Mouse (Mus musculus): ENCODE results near the gene Aox4. TPM values are rescaled to one million over a fixed set of nuclear protein-coding genes. Genes with fewer than 3 reads are reported as not detected.

The Aox4 gene
- total RNA-seq, 2 experiments from 2014 or later: 1.6 to 2.2 TPM

GRCm38 (mm10) chr1:58296821-58297220, 86.6 kb downstream of the Aox4 start:
- DNase-seq (ENCODE audit: extremely low spot score in 1 of 2, low spot score in 1 of 2): no peak

DNA sequence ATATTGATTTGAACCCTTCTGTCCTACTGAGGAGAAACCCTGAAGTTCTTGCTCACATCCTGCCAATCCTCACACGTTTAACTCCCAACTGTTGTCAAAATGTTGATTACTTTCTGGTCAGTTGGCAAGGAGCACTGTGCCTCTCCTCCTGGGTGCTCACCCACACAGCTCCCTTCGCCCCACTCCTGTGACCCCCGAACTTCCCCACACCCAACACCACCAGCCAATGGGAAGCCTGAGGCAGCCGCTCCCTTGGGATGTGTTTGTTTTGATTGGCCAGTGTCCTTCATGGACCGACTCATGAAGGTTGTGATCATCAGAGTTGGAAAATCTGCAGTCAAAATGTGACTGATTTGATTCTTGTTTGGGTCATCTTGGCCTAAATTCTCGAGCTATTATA, 88.2 kb downstream of the Aox4 start:
- DNase-seq (ENCODE audit: extremely low spot score in 1 of 2, low spot score in 1 of 2): no peak

- no peak for DNase-seq (ENCODE audit: extremely low spot score in 1 of 2, low spot score in 1 of 2)
Measured at GRCm38 (mm10) chr1:58301073-58301472, 90.9 kb downstream of the Aox4 start.

GRCm38 (mm10) chr1:58302015-58302414, 91.8 kb downstream of the Aox4 start:
- no peak for DNase-seq (ENCODE audit: extremely low spot score in 1 of 2, low spot score in 1 of 2)

GRCm38 (mm10) chr1:58303009-58303408, 92.8 kb downstream of the Aox4 start:
- DNase-seq (ENCODE audit: extremely low spot score in 1 of 2, low spot score in 1 of 2): no peak

DNA sequence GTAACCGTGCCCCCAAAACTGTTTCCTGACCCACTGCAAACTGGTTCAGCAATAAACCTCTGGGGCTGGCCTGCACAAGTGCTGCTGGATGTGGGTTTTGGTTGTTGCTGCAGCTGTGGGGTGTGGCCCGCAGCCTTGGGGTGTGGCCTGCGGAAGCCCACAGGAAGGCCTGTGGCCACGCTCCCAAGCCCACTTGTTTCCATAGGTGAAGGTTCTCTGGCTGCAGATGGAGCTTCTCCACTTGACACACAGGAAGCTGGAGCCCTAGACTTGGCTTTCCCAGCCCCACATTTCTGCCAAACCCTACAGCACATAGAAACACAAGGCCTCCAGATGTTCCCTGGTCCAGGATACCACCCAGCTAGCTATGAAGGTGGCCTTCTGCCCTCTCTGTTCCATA, 93.5 kb downstream of the Aox4 start:
- DNase-seq (ENCODE audit: extremely low spot score in 1 of 2, low spot score in 1 of 2): no peak

- no peak for DNase-seq (ENCODE audit: extremely low spot score in 1 of 2, low spot score in 1 of 2)
Measured at GRCm38 (mm10) chr1:58304296-58304695, 94.1 kb downstream of the Aox4 start.

DNA sequence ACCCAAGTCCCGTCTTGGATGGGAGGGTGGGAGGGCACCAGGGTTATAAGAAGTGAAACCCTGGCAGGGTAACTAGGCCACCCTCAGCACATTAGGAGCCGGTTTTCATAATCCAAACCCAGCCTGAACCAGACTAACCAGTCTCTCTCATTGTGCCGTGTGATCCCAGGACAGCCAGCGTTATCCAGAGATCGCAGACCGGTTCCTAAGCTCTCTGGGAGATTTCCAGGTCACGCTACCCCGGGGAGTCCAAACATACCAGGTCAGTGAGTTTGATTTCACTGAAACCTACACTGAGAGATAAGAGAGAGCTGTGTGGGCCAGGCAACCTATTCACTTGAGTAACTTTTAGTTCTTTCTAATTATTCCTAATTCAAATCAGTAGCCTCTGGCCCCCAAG, 97.0 kb downstream of the Aox4 start:
- DNase-seq (ENCODE audit: extremely low spot score in 1 of 2, low spot score in 1 of 2): no peak

DNA sequence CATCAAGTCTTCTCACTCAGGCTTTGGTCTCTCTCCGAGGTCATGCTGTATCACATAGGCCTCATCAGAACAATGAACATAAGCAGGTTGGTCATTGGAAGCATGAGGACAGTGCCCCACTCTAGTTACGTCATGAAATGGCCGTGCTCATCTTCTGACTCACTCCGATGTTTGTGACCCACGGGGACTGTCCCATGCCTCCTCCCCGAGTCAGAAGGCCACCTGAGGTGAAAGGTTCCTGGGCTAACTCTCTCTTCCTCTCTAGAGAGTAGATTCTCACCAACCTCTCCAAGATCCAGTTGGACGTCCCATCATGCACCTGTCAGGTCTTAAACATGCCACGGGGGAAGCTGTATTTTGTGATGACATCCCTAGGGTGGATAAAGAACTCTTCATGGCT, 98.4 kb downstream of the Aox4 start:
- DNase-seq (ENCODE audit: extremely low spot score in 1 of 2, low spot score in 1 of 2): no peak

GRCm38 (mm10) chr1:58309853-58310252, 99.7 kb downstream of the Aox4 start:
- DNase-seq (ENCODE audit: extremely low spot score in 1 of 2, low spot score in 1 of 2): no peak

- no peak for DNase-seq (ENCODE audit: extremely low spot score in 1 of 2, low spot score in 1 of 2)
Measured at GRCm38 (mm10) chr1:58311221-58311864, 101.1 kb downstream of the Aox4 start.

DNA sequence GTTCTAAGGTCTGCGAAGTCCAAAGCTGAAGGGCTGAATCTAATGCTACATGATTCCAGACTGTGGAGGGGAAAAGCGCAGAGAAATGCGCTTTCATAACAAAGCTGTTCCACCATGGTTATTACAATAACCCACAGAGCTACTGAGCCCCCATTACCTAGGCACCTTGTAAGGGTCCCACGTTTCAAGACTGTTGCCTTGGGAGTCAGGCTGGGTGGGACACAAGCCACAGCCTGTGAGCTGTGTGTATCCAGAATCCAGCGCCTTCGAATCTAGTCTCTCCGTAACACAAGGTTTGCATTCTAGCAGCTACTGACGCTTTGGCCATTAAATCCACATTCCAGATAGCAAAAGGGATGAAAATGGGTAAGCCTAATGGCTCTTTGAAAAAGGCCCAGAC, 103.0 kb downstream of the Aox4 start:
- DNase-seq (ENCODE audit: extremely low spot score in 1 of 2, low spot score in 1 of 2): no peak

GRCm38 (mm10) chr1:58315532-58315931, 105.3 kb downstream of the Aox4 start:
- no peak for DNase-seq (ENCODE audit: extremely low spot score in 1 of 2, low spot score in 1 of 2)

Other genes starting within 250 kb of the Aox4 start
- under 1 TPM; 0.47 to 0.59 TPM for gene Sgo2a, start 214.4 kb upstream of the Aox4 start, total RNA-seq (2021)
- gene Kctd18, start 191.4 kb upstream of the Aox4 start, total RNA-seq (2021): 10 to 100 TPM; 14.9 to 20.2 TPM
- 1 to 10 TPM; 3.0 to 3.9 TPM for gene Aox1, start 180.5 kb upstream of the Aox4 start, total RNA-seq (2021)
- 1 to 10 TPM; 2.1 to 2.5 TPM for gene Aox3, start 97.3 kb upstream of the Aox4 start, total RNA-seq (2021)
- gene Aox2, start 67.9 kb downstream of the Aox4 start, total RNA-seq (2021): not detected
- 100 to 1,000 TPM; 124 to 131 TPM for gene Bzw1, start 182.5 kb downstream of the Aox4 start, total RNA-seq (2021)
- gene Clk1, start 213.7 kb downstream of the Aox4 start, total RNA-seq (2021): 100 to 1,000 TPM; 111 to 132 TPM
- gene Nif3l1, start 234.8 kb downstream of the Aox4 start, total RNA-seq (2021): 10 to 100 TPM; 22.1 to 22.7 TPM
- 10 to 100 TPM; 26.8 to 27.3 TPM for gene Ppil3, start 235.1 kb downstream of the Aox4 start, total RNA-seq (2021)

Measured in layer of hippocampus, postnatal 25 days (tissue).